In the genomic region with DNA sequence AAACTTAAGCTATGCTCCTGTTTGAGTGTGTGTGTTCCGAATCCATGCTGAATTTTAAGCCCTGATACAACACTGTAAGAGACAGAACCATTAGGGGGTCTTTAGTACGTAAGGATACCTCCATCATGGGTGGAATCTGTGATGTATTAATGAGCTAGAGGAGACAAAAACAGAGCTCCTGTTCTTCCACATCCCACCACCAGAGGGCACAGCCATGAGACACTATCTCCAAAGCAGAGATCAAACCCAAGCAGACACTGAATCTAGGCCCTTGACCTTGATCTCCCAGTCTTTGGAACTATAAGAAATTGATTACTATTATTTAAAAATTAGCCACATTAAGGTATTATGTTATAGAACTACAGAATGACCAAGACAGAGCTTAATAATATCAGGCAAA, we compare ENCODE assay signal across 8 mouse cellular contexts.
DNase-seq lines count a peak whose midpoint lies in the region; ATAC-seq lines count a peak whose summit lies in the region.

No protein-coding gene starts in this region.

- peak; percentile 16 for DNase-seq in forebrain, embryonic 10.5 days (ENCODE audit: extremely low spot score, low spot score)
- DNase-seq in left cerebral cortex, postnatal 4 days: peak; percentile 47
- DNase-seq in left cerebral cortex, adult 11 months (ENCODE audit: low spot score): no peak
- peak; percentile 49 for DNase-seq in ES-CJ7 (ENCODE audit: low read depth, low spot score)
- DNase-seq in embryo, embryonic 11.5 days (ENCODE audit: low read depth, low spot score): peak; percentile 7
- peak; percentile 32 for DNase-seq in mesoderm, embryonic 11.5 days (ENCODE audit: low read depth, low spot score)

- no peak overlapping the region for H3K27ac ChIP-seq in forebrain, embryonic 10.5 days
- no peak overlapping the region for H3K27ac ChIP-seq in forebrain, embryonic 16.5 days (ENCODE audit: low read length)

- H3K9me3 ChIP-seq in forebrain, embryonic 10.5 days: no peaks in the 10 kb centered on the region
- no peaks in the 10 kb centered on the region for H3K9me3 ChIP-seq in forebrain, embryonic 16.5 days (ENCODE audit: control insufficient read depth, low read length)

- WGBS in forebrain, embryonic 10.5 days: 52% methylated on average over 2 of the region's 2 CpGs
- WGBS in forebrain, embryonic 16.5 days: 57% methylated on average over 2 of the region's 2 CpGs

- no peak overlapping the region for H3K4me3 ChIP-seq in forebrain, embryonic 10.5 days
- no peak overlapping the region for H3K4me3 ChIP-seq in forebrain, embryonic 16.5 days (replicated peaks; ENCODE audit: low read length)

- H3K27me3 ChIP-seq in forebrain, embryonic 10.5 days (ENCODE audit: poor library complexity, severe bottlenecking): no peaks in the 10 kb centered on the region
- H3K27me3 ChIP-seq in forebrain, embryonic 16.5 days (replicated peaks; ENCODE audit: control insufficient read depth, insufficient read depth, low read length): no peaks in the 10 kb centered on the region

- H3K9ac ChIP-seq in forebrain, embryonic 16.5 days (replicated peaks; ENCODE audit: low read depth, low read length): no peak overlapping the region

- H3K4me2 ChIP-seq in forebrain, embryonic 16.5 days (ENCODE audit: low read length): no peak overlapping the region

- no peaks in the 10 kb centered on the region for H3K36me3 ChIP-seq in forebrain, embryonic 10.5 days (replicated peaks)
- no peaks in the 10 kb centered on the region for H3K36me3 ChIP-seq in forebrain, embryonic 16.5 days (ENCODE audit: control insufficient read depth, insufficient read depth)

- H3K4me1 ChIP-seq in forebrain, embryonic 10.5 days: no peaks in the 10 kb centered on the region
- no peaks in the 10 kb centered on the region for H3K4me1 ChIP-seq in forebrain, embryonic 16.5 days (replicated peaks; ENCODE audit: control insufficient read depth, insufficient read depth, low read length)

- intact Hi-C loops in left cerebral cortex, postnatal 4 days (cut with DNase I): no loop called here

- no peak for ATAC-seq in forebrain, embryonic 16.5 days
- no peak for ATAC-seq in erythroblast, adult 5-6 weeks (replicated peaks; ENCODE audit: low FRiP score, poor library complexity, severe bottlenecking)
